Mouse (Mus musculus) kidney, adult 2 months (tissue): ENCODE data around the gene Cmklr1. TPM values are rescaled to one million over a fixed set of nuclear protein-coding genes. Genes with fewer than 3 reads are reported as not detected.

Experiments used
- DNase-seq: peaks from one replicate; pipeline ENCODE4 v3.0.0; 2021
- H3K27ac ChIP-seq: fragments of 200-500 bp; 2 replicates; pipeline ENCODE4 v1.5.1; 2012; ENCODE audit warnings: low read depth, low read length, control low read depth, inconsistent platforms; ENCODE audit not compliant: insufficient read depth
- H3K27me3 ChIP-seq: fragments of 200-500 bp; replicated peaks from 2 replicates; pipeline ENCODE4 v1.6.1; 2012; ENCODE audit warnings: mild to moderate bottlenecking, moderate library complexity, low read length, inconsistent platforms; ENCODE audit not compliant: control insufficient read depth, insufficient read depth
- H3K36me3 ChIP-seq: fragments of 200-500 bp; 2 replicates; pipeline ENCODE4 v1.6.1; 2012; ENCODE audit warnings: mild to moderate bottlenecking, moderate library complexity, low read length, inconsistent platforms; ENCODE audit not compliant: control insufficient read depth, insufficient read depth
- H3K4me1 ChIP-seq: fragments of 200-500 bp; 2 replicates; pipeline ENCODE4 v1.6.1; 2011; ENCODE audit warnings: low read length; ENCODE audit not compliant: control insufficient read depth, insufficient read depth
- H3K4me3 ChIP-seq: fragments of 200-500 bp; 2 replicates; pipeline ENCODE4 v1.5.1; 2011; ENCODE audit warnings: mild to moderate bottlenecking, low read depth, low read length, control low read depth; ENCODE audit not compliant: insufficient read depth
- CTCF ChIP-seq: fragments of 200-500 bp; conservative IDR thresholded peaks from 2 replicates; pipeline ENCODE4 v1.5.1; 2011; ENCODE audit warnings: low read depth, mild to moderate bottlenecking, control low read depth, low read length, moderate library complexity, mixed read lengths; ENCODE audit not compliant: insufficient read depth, insufficient read length
- POLR2A ChIP-seq: fragments of 200-500 bp; IDR thresholded peaks from one replicate; pipeline ENCODE4 v1.6.1; 2011; ENCODE audit warnings: low read depth, low read length, control low read depth
- WGBS: fragments of 180-500 bp; shearing (Covaris S2); methylation state at CpG from one replicate; pipeline ENCODE4 v1.1.7; 2018; 5-methylcytosine and 5-hydroxymethylcytosine counted together
- polyA plus RNA-seq: library from polyadenylated mRNA; depleted of rRNA; stranded (reverse); fragments of >200 nt; gene quantifications from 2 replicates; pipeline ENCODE4 v1.2.3, GENCODE M21; 2012

Cmklr1 gene
- polyA plus RNA-seq, 1 experiment: 19.4 TPM

- TF ChIP-seq POLR2A: no peak
- TF ChIP-seq CTCF: no peak
- Histone ChIP-seq H3K36me3 (no peaks in the 10 kb centered on the region), H3K27me3 (no peaks in the 10 kb centered on the region), H3K27ac (no peak overlapping the region), H3K4me1 (no peaks in the 10 kb centered on the region), H3K4me3 (no peak overlapping the region)
- 65% methylated on average over 7 of the region's 7 CpGs for WGBS
- DNase-seq: peak; percentile 54
These were observed 22.2 kb upstream of the Cmklr1 start for GRCm38 (mm10) chr5:113672456-113672855.

- no peaks in the 10 kb centered on the region for H3K4me1 ChIP-seq
- no peaks in the 10 kb centered on the region for H3K27me3 ChIP-seq
- TF ChIP-seq POLR2A (no peak), CTCF (no peak)
- no peak overlapping the region for H3K27ac ChIP-seq
- H3K4me3 ChIP-seq: no peak overlapping the region
- H3K36me3 ChIP-seq: no peaks in the 10 kb centered on the region
- no peak for DNase-seq
- 73% methylated on average over 6 of the region's 6 CpGs for WGBS
These were observed 20.4 kb upstream of the Cmklr1 start for GRCm38 (mm10) chr5:113670597-113670996.

GRCm38 (mm10) chr5:113670110-113670509 lies 19.9 kb upstream of the Cmklr1 start:
- no peaks in the 10 kb centered on the region for H3K4me1 ChIP-seq
- no peak overlapping the region for H3K4me3 ChIP-seq
- 64% methylated on average over 3 of the region's 3 CpGs for WGBS
- no peaks in the 10 kb centered on the region for H3K36me3 ChIP-seq
- TF ChIP-seq CTCF: no peak
- no peak for TF ChIP-seq POLR2A
- no peaks in the 10 kb centered on the region for H3K27me3 ChIP-seq
- no peak for DNase-seq
- no peak overlapping the region for H3K27ac ChIP-seq

GRCm38 (mm10) chr5:113664629-113665195 lies 14.5 kb upstream of the Cmklr1 start:
- no peak overlapping the region for H3K4me3 ChIP-seq
- no peaks in the 10 kb centered on the region for H3K36me3 ChIP-seq
- no peak for DNase-seq
- no peaks in the 10 kb centered on the region for H3K27me3 ChIP-seq
- 82% methylated on average over 12 of the region's 12 CpGs for WGBS
- H3K27ac ChIP-seq: no peak overlapping the region
- H3K4me1 ChIP-seq: no peaks in the 10 kb centered on the region
- TF ChIP-seq CTCF (no peak), POLR2A (no peak)

GRCm38 (mm10) chr5:113664127-113664526 lies 13.9 kb upstream of the Cmklr1 start:
- Histone ChIP-seq H3K27me3 (no peaks in the 10 kb centered on the region), H3K36me3 (no peaks in the 10 kb centered on the region), H3K4me3 (no peak overlapping the region), H3K27ac (no peak overlapping the region), H3K4me1 (no peaks in the 10 kb centered on the region)
- TF ChIP-seq POLR2A: no peak
- TF ChIP-seq CTCF: no peak
- DNase-seq: no peak
- 94% methylated on average over 6 of the region's 6 CpGs for WGBS

GRCm38 (mm10) chr5:113660872-113661271 lies 10.6 kb upstream of the Cmklr1 start:
- TF ChIP-seq POLR2A (no peak), CTCF (no peak)
- no peak for DNase-seq
- WGBS: 66% methylated on average over 10 of the region's 10 CpGs
- no peaks in the 10 kb centered on the region for H3K36me3 ChIP-seq
- no peaks in the 10 kb centered on the region for H3K4me1 ChIP-seq
- no peak overlapping the region for H3K4me3 ChIP-seq
- no peaks in the 10 kb centered on the region for H3K27me3 ChIP-seq
- no peak overlapping the region for H3K27ac ChIP-seq

GRCm38 (mm10) chr5:113654821-113655220 lies 4.6 kb upstream of the Cmklr1 start:
- 74% methylated on average over 12 of the region's 12 CpGs for WGBS

More at GRCm38 (mm10) chr5:113654821-113655220, 4.6 kb upstream of the Cmklr1 start:
- no peaks in the 10 kb centered on the region for H3K27me3 ChIP-seq
- no peak overlapping the region for H3K27ac ChIP-seq
- H3K4me1 ChIP-seq: no peaks in the 10 kb centered on the region
- no peaks in the 10 kb centered on the region for H3K36me3 ChIP-seq
- TF ChIP-seq POLR2A: no peak
- TF ChIP-seq CTCF: no peak
- H3K4me3 ChIP-seq: no peak overlapping the region
- DNase-seq: no peak
